Mouse (Mus musculus) 3T3-L1 (cell line): ENCODE measurements around the gene Tln2.
A peak's percentile ranks its signal among the peaks of the same experiment; 100 is the strongest.

Experiments used
- DNase-seq: peaks from one replicate; pipeline ENCODE4 v3.0.0-alpha.2; 2015; ENCODE audit warnings: low read depth, low spot score

Tln2 gene

DNA sequence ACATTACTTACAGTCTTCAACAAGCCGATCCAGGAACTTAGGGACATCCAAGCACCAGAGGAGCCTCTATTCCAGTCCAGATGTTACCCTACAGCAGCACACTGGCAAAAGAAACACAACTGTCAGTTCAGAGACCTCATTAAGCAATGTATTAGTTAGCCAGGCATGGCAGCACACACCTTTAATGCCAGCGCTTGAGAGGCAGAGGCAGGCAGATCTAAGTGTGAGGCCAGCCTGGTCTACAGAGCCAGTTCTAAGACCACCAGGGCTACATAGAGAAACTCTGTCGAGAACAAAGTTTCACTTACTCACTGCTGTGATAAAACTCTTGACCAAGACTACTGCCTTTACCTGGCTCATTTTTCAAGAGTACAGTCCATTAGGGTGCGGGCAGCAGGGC, at the start of gene Tln2:
Tln2 (minus strand) TSS at position 101 of the 400 bp plus-strand sequence.
- DNase-seq = no peak

DNA sequence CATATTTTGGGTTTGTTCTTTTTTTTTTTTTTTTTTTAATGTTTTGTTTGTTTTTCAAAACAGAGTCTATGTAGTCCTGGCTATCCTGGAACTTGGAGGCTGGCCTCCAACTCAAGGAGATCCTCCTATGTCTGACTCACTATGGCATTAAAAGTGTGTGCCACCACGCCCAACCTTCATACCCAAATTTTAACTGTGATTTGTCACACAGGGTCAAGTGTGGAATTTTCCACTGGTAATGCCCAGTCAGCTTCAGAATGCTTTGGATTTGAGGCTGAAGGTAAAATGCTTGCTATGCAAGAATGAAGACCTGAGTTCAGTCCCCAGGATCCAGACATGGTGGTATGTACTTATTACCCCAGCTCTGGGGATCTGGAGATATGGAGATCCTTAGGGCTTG, 49.7 kb upstream of the Tln2 start:
- peak; percentile 79 for DNase-seq

DNA sequence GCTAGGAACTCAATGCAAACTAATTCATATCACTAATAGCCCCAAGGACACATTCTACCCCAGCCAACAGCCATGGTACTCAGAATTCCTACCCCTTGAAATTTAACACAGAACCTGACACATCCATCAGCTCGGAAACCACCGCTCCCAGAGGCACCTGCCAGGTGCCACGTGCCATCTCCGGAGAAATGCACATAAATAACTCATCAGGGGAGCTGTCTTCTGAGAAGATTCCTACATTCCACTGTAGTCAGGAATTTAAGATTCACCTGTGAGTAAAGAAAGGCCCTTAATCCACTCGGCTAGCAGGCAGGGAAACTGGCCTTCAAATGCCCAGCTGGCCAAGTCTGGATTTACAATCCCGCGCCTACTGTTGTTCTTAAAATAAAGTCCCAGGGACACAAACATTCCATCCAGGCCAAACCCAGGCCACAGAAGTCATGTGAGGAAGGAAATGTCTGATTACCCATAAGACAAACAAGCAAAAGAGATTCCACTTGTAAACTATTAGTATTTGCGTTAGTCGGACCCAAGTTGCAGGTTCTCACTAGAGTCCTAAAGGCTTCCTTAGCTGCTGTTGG, 48.4 kb upstream of the Tln2 start:
- no peak for DNase-seq

DNA sequence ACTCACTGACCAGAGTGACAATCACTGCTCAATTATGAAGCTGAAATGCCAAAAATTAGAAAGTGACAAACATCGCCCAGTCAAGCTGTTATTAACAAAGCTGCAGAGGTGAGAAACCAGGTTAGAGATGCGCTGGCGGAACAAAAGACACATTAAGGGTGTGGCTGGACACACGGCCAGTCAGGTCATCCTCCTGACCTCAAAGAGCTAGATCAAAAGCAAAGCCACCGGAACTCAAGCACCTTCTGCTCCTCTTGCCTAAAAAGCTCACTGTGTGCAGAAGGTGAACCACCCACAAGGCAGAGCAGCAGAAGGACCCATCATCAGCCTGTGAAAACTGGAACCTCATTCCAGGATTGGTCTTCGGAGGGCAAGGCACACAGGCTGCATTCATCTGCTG, 47.8 kb upstream of the Tln2 start:
- DNase-seq = no peak

DNA sequence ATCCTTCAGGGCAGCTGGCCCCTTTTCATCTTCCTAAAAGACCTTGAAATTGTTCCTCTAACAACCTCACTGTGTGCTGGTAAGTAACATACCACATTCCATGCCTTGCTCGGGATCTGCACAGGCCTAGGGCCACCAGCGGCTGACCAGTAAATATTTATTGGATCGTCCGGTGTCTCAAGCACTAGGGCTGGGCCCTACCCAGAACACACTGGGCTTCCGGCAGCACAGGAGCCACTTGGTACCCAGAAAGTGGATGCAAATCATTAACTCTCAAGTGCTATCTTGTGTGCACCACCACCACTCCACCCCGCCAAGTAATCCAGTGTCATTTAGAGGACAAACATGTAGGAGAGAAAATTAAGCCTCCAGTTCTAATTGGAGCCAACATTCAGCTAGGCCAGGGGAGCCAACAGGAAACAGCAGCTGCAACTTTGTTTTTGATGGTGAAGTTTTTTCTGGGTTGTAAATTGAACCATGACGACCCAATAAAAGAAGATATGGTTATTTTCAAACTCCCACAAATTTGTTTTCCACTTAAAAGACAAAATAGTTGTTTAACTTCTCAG, 46.4 kb upstream of the Tln2 start:
- no peak for DNase-seq

DNA sequence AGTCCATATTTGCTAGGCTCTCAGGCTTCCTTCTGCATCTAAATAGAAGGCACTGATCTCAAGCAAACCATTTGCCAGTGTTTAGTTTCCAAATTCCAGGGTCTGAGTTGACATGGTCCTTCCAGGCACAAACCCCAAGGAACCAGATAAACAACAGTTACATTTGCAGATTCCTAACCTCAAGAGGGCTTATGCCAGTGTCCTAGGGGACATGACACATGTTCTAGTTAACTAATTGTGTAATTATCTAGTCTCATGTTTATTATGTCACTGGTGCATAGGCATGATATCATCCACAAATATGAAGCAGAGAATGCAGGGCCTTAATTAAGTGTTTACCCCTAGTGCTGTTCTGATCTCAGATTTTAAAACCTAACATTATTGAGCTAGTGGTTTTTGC, 45.4 kb upstream of the Tln2 start:
- no peak for DNase-seq

DNA sequence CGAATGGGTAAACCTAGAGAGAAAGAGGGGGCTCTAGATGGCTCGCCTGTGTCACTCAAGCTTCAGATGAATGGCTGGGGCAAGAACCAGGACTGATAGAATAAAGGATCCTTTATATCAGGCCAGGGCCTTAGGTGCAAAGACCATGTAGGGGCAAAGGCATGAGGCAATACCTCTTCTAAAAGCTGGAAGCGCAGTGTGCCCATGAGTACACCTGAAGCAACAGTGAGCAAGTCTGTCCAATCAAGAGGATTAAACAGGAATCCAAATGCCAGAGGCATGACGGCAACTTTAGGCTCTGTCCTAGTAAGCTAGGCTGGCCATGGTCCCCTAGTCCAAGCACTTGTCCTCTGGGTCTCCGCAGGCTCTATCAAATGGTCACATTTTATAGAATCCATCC, 42.8 kb upstream of the Tln2 start:
- no peak for DNase-seq

DNA sequence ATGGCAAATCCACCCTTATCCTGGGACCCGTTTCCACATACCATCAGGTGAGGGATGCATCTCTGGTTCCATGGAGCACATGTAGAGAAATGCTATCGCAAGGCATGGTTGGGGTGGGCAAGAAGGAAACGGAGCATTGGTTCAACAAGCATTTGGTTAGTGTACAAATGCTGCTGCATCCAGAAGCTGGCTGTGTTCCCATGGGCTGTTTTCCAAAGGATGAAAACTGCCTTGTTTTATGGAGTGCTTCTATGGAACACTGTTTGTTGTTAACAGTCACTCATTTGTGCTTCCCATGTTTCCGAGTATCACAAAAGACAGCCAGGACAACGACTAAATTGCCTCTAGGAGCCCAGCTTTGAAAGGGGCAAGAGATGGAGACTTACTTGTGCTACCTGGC, 35.7 kb upstream of the Tln2 start:
- DNase-seq = no peak

DNA sequence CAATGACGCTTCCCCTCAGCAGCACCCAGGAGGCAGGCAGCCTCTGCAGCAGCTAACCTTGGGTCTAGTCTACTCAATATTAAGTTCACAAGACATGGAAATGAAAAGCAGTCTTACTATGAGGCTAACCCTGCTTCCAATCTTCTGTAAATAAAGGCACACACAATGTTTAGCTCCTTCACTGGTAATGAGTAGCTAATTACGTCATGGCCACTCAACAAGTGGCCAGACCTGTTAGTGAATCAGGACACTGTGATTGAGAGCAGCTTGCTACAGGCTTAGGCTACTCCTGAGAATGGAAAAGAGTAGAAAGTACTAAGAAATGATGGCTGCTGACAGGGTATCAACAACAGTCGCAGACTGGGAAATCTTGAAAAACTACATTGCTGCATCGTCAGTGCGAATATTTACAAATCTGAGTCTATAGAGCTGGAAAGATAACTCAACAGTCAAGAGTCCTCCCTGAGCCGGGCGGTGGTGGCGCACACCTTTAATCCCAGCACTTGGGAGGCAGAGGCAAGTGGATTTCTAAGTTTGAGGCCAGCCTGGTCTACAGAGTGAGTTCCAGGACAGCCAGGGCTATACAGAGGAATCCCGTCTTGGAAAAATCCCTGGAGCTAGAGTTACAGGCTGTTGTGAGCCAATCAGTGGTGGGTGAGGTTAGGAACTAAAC, 34.1 kb upstream of the Tln2 start:
- DNase-seq = no peak

DNA sequence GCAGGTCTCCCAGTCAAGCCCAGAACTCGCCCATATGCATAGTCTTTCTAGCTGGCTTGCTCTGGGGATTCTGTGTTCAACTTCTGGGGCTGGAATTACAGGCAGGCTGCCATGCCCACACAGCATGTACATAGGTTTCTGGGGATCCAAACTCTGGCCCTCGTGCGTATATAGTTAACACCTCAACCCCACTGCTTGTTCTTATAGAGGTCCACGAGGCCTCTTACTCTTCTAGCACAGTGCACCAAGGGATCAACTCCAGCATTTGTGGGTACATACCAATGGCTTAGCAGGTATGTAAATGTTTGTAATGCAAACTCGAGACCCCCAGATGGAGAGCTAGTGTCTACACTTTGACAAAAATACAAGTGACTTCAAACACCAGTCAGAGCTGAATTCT, 33.2 kb upstream of the Tln2 start:
- DNase-seq = no peak

DNA sequence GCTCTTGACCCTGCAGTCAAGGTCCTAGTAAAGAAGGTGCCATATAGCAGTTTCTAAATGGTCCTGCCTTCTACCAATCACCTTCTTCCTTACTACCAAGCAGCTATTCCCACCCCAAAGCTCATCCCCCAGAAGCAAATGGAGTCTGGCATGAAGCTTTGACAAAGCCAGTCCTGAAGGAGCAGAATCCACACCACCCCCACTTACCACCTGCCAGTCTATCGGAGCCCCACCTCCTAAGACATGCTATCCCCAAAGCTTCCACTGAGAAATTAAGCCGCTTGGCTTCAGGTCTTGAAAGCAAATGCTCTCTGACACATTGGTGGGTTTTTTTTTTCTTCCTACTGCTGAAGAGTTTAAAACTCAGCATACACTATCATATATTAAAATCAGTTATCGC, 27.6 kb upstream of the Tln2 start:
- no peak for DNase-seq

DNA sequence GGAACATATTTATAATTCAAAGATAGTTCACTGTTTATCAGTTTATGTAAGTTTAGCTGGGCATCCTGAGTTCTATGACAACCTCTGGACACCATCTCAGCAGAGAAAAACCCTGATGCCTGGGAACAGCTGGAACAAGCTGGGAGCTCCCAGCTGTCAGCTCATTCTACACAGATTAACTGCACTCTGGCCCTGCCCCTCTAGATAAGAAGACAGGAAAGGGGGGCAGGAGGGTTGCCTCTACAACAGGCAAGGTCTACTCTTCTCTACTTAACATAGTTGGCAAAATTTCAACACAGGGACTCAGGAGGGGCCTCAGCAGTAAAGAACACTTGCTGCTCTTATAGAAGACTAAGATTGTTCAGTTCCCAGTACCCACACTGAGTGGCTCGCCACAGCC, 27.0 kb upstream of the Tln2 start:
- DNase-seq = no peak

DNA sequence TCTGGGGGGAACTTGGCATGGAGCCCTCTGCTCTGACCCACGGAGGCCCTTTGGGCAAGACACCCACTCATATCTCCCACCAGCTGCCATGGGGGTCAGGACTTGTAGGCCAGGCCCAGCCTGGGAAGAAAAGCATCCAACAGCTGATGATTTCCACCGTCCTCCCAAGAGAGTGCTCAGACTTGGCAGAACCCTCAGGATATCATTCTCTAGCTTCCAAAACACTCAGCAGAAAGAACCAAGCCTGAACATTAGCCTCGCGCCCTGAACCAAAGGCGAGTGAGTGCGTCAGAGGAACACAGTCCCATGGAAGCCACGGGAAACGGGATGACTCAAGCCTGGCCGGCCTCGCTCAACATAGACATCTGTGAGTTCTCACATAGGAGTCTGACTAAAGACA, 25.4 kb upstream of the Tln2 start:
- peak; percentile 95 for DNase-seq

DNA sequence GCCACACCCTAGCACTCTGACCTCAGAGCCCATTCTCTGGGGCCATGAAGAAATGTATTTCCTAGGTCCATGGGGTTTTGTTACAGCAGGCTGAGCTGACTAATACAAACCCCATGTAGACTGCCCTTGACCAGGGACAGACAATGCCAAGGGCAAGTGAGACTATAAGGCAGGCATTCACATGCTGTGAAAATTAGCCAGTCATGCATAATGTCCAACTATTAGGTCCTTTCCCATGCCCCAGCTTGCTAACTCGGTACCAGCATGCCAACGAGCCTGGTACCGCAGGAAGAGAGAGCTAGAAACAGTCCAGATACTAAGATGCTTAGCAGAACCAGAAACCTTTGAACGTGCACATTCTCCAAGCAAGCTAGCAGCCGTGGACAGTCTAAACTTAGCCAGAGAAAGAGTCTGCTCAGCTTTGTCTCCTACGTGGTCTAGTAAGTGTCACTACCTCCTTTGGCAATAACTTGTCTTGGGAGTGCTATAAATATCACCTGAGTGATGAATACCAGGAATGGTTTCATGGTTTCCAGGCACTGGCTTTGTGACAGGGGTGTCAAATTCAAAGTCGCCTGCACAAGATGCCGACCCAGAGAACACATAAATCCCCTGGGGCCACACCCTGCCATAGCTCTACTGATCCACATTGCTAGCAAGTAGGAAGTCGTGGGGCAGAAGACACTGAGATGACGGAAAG, 22.2 kb upstream of the Tln2 start:
- DNase-seq = no peak

DNA sequence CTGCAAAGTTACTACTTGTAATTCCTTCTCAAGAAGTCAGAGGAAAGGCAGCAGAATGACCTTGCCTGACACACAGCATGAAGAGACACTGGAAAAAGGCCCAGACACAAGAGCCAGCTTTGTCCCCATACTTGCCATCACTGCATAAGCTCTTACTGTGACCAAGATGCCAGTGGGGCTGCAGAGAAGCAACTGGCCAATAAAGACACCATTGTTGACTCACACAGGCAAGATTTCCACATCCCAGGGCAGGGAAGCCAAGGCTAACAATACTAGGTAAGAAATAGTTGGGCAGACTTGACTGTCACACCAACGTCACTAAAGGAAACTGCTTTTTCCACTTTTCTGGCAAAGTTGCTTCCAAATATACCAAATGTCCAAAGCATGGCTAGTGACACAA, 20.0 kb upstream of the Tln2 start:
- no peak for DNase-seq

DNA sequence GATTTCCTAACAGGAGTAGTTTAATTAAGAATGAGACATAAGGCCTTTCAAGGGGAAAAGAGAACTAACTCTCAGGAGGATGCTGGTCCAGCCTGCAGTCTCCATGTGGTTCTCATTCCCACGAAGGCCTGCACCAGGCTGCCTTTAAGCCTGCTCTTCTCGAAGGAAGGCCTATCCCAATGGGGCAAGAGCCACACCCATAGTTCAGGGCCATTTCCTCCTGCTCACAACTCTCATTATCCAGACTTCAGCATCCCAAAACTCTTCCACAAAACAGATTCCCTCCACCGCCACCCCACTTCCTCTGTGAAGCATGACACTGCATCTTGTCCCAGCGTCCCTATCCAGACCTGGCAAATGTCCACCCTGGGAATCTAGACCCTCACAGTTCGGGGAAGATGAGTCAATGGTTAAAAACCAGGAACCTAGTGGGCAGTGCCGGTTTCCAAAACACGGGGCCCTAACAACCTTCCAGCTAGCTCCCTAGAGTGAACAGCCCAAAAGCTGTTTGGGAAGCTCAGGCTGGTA, 15.3 kb upstream of the Tln2 start:
- DNase-seq = peak; percentile 40

DNA sequence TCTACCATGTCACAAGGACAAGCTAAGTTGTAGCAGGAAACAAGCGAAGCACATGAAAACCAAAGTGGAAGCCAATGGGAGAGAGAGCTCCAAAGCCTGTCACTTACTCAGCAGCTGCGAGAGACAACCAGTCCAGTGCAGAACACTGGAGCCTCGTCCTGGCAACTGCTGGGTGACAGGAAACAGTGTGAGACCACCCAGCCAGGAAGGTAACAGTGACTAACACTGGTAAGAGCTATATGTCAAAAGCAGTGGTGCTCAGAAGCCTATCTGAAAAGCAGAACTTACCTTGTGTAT, 14.1 kb upstream of the Tln2 start:
- peak; percentile 32 for DNase-seq

DNA sequence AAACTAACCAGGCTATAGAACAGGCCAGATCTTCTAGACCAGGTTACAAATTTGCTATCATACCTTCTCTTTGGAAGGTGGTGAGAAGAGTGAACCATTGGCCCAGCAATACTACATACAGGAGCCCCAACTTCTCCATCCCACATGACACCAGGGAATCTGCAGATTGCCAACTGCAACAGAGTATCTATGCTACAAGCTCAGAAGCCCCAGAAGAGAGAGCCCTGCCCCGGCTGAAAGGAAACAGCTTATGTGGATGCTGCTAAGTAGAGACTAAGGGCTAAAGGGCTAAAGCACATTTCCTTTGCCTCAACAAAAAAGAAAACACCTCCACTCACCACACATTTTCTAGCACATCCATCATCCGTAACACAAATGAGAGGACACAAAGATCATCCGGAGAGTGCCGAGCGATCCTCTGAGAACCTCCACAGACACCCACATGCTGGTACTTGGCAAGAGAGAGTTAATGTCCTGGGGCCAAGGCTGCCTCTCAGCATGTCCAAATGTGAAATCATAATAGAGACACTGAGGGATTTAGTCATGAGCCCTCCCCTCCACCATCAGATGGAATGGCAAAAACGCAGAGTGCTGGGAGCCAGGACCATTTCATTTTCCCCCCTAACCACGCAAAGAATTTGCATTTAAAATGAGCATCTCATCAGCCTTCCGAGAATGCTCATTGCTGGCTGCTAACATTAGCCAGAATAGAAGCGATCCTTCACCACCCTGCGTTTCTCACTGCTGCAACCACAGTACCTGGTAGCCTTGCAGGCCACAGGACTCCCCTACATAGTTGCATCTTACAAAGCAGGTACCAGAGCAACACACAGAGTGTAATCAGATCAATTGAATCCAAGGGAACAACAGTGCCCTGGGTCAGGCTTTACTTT, 13.5 kb upstream of the Tln2 start:
- peak; percentile 76 for DNase-seq

DNA sequence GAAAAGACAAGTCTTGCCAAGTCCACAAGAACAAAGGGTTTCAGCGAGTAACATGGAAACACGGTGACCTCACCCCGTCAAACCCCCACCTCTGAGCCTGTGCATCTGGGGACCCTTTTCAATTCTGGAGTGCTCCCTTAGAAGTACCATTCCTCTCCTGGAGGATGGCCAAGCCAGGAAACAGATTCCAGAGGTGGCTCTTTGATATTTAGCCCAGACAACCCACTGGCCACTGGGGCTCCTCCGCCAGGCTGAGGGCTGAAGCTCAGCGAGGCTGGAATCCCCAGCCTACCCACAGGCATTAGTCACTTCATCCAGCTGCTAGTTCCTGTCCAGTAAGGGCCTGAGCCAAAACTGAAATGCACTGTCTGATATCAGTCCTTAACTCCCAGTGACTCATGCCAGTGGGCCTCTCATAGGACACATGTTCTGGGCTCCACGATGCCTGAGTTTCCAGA, 6.3 kb upstream of the Tln2 start:
- peak; percentile 98 for DNase-seq

DNA sequence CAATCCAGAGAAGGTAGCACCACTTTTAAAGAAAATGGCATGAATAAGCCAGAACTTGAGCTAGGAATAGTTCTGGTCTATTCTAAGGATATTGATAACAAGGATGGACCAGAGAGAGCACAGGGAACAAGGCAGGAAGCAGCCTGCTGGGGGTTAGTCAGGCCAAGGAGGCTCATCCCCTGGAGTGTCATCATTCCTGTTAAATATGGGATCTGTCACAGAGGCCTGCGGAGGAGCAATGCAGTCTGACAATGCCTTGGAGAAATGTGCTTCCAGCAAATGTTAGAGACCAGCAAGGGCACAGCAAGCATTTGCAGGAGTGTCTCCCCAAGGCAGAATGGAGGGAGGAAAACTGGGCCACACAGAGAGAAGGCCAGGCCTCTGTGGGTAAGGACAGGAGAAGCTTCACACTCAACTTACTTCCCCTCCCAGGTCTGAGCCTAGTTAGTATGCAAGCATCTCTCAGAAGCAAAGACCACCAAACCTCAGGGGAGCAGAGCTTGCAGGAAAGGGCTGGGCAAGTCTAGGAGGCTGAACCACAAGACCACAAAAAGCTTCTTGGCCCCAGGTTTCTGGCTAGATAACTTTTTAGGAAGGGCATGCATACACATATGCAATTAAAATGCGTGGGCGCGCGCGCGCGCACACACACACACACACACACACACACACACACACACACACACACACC, 9.5 kb downstream of the Tln2 start:
- peak; percentile 17 for DNase-seq

DNA sequence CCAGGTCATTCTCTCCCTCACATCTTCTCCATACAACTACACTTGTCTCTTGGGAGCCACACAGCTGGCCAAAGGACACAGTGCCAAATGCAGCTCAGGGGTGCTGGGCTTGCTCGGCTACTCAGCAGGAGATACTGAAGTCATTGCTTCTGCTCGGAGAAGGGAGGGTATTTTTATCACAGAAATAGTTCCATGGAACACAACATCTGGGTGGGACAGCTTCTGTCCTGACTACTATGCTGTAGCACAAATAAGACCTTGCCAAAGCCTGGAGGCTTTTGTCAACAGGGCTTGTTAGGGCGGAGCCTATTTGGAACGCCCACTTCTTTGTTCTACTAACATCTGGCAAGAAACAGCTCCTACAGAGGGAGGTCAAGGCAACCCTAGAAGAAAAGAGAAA, 10.2 kb downstream of the Tln2 start:
- peak; percentile 81 for DNase-seq
